Mouse (Mus musculus) CH12.LX (cell line): ENCODE data around the gene Nat8f4.

Experiments
- CHD1 ChIP-seq: IDR thresholded peaks from 2 replicates; pipeline ENCODE4 v1.6.1; 2012; ENCODE audit warnings: low read depth, low read length, improper control_type of control experiment, inconsistent platforms
- E2F4 ChIP-seq: IDR thresholded peaks from 2 replicates; pipeline ENCODE4 v1.6.1; 2011; ENCODE audit warnings: low read depth, low read length, improper control_type of control experiment; ENCODE audit not compliant: insufficient replicate concordance
- HCFC1 ChIP-seq: IDR thresholded peaks from 2 replicates; pipeline ENCODE4 v1.6.1; 2012; ENCODE audit warnings: low read depth, mild to moderate bottlenecking, inconsistent platforms, low read length, improper control_type of control experiment
- MAZ ChIP-seq: IDR thresholded peaks from 2 replicates; pipeline ENCODE4 v1.6.1; 2012; ENCODE audit warnings: low read depth, mild to moderate bottlenecking, inconsistent platforms, low read length, improper control_type of control experiment, moderate library complexity
- MEF2A ChIP-seq: IDR thresholded peaks from 2 replicates; pipeline ENCODE4 v1.6.1; 2014; ENCODE audit warnings: low read depth, mild to moderate bottlenecking, inconsistent platforms, low read length, improper control_type of control experiment, borderline replicate concordance
- POLR2A ChIP-seq: IDR thresholded peaks from 2 replicates; pipeline ENCODE4 v1.6.1; 2011; ENCODE audit warnings: low read depth, mild to moderate bottlenecking, improper control_type of control experiment, low read length
- POLR2AphosphoS2 ChIP-seq: IDR thresholded peaks from 2 replicates; pipeline ENCODE4 v1.6.1; 2011; ENCODE audit warnings: low read depth, low read length, improper control_type of control experiment

GRCm38 (mm10) chr6:85915141-85915538 is 10.5 kb upstream of the Nat8f4 start:
- no peak for TF ChIP-seq POLR2A
- no peak for TF ChIP-seq MEF2A
- TF ChIP-seq POLR2AphosphoS2, result no peak
- TF ChIP-seq HCFC1, result no peak
- TF ChIP-seq MAZ, result no peak
- TF ChIP-seq E2F4, result no peak
- TF ChIP-seq CHD1, result no peak
